Mouse (Mus musculus): ENCODE measurements around the gene Rbms1.

The Rbms1 gene

GRCm38 (mm10) chr2:60914524-60915280, 48.3 kb downstream of the Rbms1 start:
- no peak for DNase-seq

- DNase-seq: no peak
Measured at GRCm38 (mm10) chr2:60913281-60913680, 49.7 kb downstream of the Rbms1 start.

GRCm38 (mm10) chr2:60911716-60912115, 51.3 kb downstream of the Rbms1 start:
- no peak for DNase-seq

- DNase-seq: no peak
Measured at GRCm38 (mm10) chr2:60910820-60911219, 52.2 kb downstream of the Rbms1 start.

GRCm38 (mm10) chr2:60908551-60908950, 54.4 kb downstream of the Rbms1 start:
- no peak for DNase-seq

GRCm38 (mm10) chr2:60908116-60908515, 54.9 kb downstream of the Rbms1 start:
- DNase-seq: no peak

GRCm38 (mm10) chr2:60905283-60905682, 57.7 kb downstream of the Rbms1 start:
- DNase-seq: no peak

GRCm38 (mm10) chr2:60904141-60904540, 58.9 kb downstream of the Rbms1 start:
- DNase-seq: no peak

GRCm38 (mm10) chr2:60903535-60903934, 59.5 kb downstream of the Rbms1 start:
- no peak for DNase-seq

GRCm38 (mm10) chr2:60902446-60903137, 60.4 kb downstream of the Rbms1 start:
- no peak for DNase-seq

- no peak for DNase-seq
Measured at GRCm38 (mm10) chr2:60901511-60901951, 61.5 kb downstream of the Rbms1 start.

- no peak for DNase-seq
Measured at GRCm38 (mm10) chr2:60901013-60901412, 62.0 kb downstream of the Rbms1 start.

- DNase-seq: no peak
Measured at GRCm38 (mm10) chr2:60893042-60893441, 70.0 kb downstream of the Rbms1 start.

- DNase-seq: peak in 1 of 2 experiments; percentile 20
Measured at GRCm38 (mm10) chr2:60883931-60884330, 79.1 kb downstream of the Rbms1 start.

- no peak for DNase-seq
Measured at GRCm38 (mm10) chr2:60883043-60883365, 80.0 kb downstream of the Rbms1 start.

GRCm38 (mm10) chr2:60882202-60883042, 80.6 kb downstream of the Rbms1 start:
- no peak for DNase-seq

- DNase-seq: peak in 1 of 2 experiments; percentile 42
Measured at GRCm38 (mm10) chr2:60881571-60882041, 81.4 kb downstream of the Rbms1 start.

GRCm38 (mm10) chr2:60880789-60881570, 82.0 kb downstream of the Rbms1 start:
- peak; percentile 60 to 65 for DNase-seq

- no peak for DNase-seq
Measured at GRCm38 (mm10) chr2:60879966-60880788, 82.8 kb downstream of the Rbms1 start.

- DNase-seq: no peak
Measured at GRCm38 (mm10) chr2:60879141-60879818, 83.7 kb downstream of the Rbms1 start.

All from thymus, adult 18-20 months (tissue).